Mouse (Mus musculus) skeletal muscle tissue, adult 2 months (tissue): ENCODE measurements around the gene Lgals9.
"Not testable (repeated sequence)": the region's sequence is repeated elsewhere in the genome, so short reads cannot be mapped to it uniquely, and the experiment has no call there.

Source experiments
- DNase-seq: peaks from one replicate; pipeline ENCODE4 v3.0.0-alpha.2; 2012; ENCODE audit warnings: low read depth, low spot score

Lgals9 gene

DNA sequence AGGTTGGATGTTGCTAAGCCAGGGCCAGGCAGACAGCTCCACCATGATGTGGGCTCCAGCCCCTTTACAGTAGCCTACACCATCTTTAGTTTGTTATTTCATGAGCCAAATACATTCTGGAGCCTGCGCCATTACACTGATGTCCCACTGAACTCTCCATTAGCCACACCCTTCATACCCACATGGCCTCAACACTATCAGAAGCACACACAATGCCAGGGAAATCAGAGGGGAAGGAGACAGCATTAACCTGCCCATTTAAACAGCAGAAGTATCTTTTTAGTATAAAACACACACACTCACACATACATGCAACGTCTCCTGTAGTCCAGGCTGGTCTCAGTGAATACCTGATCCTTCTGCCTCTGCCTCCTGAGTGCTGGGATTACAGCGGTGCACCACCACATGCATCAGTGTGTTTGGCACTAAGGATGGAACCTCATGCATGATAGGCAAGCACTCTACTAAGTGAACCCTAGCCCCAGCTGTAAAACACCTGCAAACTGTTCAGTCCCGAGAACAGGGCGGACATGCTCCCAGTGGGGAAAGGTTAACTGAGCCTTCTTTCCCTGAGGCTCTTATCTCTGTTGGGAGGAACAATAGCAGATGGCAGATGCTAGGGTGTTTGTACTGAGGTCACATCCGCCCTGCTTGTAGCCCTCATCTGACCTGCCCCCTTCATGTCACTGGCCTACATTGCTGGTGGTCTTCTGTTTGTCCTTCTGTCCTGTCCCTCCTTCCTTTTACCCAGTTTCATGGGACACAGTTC, 23.4 kb upstream of the Lgals9 start:
- no peak for DNase-seq

DNA sequence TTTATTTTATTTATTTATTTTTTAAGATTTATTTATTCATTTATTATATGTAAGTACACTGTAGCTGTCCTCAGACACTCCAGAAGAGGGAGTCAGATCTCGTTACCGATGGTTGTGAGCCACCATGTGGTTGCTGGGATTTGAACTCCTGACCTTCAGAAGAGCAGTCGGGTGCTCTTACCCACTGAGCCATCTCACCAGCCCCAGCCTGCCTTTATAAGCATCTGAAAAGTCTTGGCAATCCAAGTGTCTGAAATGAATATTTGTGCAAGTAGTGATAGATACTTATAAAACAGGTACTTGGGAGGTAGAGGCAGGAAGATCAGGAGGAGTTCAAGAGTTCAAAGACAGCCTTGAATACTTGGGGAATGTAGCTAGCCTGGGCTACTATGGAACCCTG, 22.6 kb upstream of the Lgals9 start:
- DNase-seq = not testable (repeated sequence)

DNA sequence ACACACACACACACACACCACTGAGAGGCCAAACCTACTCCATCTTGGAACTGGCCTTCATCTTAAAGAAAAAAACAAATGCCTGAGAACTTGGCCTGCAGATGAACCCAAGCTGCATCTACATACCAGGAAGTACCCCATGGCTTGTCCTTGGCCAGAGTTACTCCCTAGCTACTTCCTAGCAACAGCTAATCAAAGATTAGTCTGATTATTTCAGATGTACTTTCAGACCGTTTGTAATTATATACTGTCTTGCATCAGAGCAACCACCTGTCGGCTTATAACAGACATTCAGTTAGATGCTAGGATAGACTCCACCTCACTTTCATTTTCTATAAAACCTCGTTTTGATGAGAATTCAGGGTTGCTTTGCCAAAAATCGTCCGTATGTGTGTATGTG, 21.7 kb upstream of the Lgals9 start:
- no peak for DNase-seq

DNA sequence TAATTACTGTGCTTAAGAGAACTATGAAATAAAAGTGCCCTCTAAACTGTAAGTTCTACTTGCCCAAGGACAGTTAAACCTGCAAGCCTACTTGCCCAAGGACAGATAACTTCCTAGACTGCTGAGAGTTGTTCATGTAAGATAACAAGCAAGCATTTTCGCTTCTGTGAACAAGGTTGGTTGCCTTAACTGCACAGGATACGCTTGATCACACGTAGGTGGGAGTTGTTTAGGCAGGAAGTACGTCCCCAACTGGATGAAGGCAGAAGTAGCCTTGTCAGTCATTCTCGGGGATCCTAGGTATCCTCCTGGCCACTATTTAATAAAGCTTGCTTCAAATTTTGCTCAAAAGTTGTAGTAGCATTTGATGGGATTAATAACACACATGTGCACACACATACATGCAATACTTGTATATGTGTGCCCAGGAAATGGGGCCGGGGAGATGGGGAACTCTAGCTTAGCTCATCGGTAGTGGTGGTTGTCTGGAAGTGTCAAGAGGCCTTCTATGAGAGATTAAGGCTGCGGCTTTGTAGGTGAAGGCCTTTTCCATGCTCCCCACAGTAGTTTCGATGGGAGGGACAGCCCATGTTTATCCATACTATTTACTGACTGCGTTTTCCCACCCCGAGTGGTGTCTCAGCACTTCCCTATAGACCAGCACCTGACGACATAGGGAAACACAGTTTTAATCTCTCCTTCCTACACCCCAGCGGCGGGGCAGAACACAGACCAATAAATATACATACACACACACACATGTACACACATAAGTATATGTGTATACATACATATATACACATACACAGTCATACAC, 21.0 kb upstream of the Lgals9 start:
- DNase-seq = no peak

DNA sequence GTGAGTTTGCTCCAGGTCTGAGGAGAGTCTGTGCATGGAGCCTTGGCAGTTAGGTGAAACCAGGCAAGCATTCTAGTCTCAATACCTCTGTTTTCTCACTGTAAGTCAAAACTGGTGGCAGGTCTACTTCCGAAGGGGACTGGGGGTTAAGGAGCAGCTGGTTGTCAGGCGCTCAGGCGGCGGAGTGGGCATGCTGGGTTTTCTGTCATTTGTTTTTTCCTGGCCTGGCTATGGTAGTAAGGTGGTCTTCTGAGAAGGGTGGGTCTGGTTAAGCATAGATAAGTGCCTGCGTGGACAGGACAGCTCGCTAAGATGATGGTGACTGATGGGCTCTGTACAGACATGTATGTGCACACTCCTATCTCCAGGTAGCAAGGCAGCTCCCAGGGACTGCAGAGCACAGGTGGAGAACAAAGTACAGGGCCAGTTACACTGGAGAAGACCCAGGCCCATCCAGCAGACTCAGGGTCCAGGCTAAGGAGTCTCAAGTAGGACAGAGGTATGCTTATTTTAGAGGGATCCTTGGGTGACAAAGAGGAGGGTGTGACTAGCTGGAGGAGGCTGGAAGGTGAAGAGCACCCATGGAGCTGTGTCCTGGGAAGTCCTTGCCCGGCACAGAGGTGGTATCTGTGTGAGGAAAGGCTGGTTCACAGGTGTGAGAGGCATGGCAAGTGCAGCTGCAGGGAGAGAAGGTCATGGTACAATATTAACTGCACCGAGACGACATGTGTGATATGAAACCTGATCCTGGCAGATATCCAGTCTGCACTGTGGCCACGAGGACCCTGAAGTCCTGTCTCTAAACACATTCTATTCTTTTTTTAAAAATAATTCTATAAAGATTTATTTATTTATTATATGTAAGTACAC, 19.3 kb upstream of the Lgals9 start:
- no peak for DNase-seq

DNA sequence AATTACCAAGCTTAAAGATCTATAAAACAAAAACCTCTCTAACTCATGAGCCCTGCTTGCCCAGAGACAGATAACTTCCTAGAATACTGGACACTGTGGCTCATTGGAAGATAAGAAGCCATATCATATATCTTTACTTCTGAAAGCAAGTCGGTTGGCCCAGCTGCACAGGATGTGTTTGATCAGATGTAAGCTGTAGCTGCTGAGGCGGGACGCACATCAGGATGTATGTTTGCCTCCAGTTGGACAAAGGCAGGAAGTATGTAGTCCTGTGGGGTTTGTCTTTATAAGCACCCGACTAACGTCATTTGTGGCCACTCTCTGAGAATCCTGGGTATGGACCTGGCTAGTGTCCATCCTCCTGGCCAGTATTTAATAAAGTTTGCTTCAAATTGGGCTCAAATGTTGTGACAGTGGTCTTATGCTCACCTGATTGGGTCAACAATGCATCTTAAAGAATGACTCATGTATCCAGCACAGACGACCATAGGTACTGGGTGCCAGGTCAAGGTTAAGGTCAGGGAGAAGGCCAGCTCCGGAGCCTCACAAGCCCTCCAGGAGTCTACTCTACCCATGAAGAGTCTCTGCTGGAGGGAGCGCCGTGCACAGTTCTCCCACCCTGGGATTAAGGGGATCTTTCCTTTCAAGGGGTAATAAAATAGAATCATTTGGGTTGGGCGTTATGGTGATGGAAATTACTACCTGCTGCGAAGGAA, 18.5 kb upstream of the Lgals9 start:
- no peak for DNase-seq

DNA sequence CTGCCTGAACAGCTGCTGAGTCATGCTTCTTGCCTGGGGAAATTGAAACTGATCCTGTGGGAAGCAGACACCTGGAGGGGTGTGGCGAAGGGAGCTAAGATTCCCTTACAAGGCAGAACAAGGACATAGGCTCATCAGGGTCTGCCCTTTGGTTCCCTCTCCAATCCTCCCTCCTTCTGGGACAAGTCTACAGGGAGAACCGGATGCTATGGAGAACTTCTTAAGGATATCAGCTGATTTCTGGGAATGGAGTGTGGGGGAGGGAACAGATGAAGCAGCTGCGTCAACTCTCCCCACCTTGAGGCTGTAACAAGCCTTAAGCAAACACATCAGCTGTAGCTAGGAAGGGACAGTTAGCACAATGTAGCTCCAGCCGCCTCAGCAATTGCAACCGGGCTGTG, 17.8 kb upstream of the Lgals9 start:
- no peak for DNase-seq

DNA sequence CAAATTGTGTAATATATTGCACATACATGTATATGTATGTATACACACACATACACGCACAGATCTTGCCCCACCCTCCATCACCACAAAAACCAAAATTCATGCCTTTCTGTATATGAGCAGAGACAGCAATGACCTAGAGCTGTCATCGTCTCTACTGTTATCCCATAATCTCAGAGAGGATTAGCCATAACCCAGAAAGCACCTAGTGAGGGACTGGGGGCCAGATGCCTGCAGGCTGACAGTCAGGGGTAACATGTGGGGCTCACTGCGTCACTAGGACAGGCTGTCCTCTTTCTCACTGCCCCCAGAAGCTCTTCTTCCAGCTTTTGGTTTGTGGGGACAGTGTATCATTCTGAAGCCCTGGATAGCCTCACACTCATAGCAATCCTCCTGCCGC, 17.1 kb upstream of the Lgals9 start:
- no peak for DNase-seq

DNA sequence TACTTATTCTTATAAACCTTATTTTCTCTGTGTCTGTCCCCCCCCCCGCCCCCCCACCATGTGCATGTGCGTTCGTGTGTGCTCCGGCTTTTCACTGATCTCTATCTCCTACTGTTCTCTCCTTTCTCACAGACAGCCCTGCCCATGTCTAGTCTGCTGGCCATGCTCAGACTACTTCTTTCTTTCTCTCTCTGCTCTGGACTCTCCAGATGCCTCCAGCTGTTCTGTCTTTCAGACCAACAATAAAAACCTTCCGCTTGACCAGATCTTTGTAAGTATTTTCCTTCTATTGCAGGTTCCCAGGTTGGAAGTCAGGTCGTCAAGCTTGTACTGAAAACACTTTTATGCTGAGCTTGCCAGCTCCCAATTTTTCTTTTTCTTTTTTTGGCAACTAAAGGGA, 14.4 kb upstream of the Lgals9 start:
- DNase-seq = no peak

DNA sequence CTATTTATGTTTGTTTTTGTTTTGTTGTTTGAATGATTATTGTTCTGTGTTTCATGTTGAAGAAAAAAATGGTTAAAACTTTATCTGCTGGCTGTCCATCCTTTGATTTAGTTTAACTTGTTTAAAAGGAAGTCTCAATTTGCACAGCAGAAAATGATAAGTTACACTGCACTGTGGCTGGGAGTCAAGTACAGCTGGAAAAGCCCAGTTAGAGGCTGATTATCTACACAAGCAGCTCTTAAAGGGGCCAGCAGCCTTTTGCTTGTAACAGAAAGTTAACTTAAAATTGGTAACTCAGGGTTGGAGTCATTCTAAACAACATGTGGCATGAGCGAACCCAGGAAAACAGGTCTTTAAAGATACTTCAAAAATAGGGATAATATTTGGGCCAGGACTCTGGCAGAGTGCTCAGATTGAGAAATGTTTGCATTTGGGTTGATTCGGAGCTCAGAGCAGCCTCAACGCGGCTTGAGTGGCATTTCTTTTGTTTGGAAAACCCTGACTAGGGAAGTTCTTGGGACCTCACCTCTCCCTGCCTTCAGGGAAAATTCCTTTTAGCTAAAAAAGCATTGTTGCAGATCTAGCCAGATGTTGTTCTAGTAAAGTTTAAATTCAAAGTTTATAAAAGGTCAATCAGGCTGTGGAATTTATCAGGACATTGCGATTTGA, 6.3 kb upstream of the Lgals9 start:
- not testable (repeated sequence) for DNase-seq

DNA sequence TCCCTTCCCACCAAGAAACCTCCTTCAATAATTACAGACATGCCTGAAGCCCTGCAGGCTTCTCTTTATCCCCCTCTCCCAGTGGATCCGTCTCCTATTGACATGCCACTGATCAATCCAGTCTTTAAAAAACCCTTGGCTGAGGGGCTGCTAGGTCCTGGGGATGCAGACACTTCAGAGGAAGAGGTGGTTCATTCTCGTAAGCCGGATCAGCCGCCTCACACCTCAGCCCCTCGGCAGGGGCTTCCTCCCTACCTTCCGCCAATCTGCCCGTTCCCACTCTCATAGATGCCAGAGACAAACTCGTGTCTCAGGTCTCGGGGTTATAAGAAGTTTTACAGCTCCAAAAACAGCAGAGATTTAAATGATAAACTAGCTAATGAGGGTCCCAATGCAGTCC, 5.3 kb upstream of the Lgals9 start:
- DNase-seq = no peak

DNA sequence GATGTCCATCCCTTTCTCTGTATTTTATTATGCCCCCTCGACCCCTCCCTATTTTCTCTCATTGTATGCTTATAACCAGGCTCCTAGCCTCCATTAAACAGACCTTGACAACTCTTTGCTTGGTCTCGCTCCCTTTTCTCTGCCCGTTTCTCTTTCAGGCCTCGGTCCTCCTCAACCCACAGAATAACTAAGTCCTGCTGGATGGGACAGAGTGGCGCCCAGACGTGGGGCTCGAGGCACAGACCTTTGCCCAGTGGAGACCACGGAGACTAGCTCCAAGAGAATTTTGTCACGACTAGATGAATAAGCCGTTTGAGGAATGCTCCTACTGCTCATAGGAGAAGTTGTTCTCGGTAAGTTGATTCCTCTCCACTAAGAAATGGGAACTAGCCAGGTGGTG, 4.5 kb upstream of the Lgals9 start:
- not testable (repeated sequence) for DNase-seq

DNA sequence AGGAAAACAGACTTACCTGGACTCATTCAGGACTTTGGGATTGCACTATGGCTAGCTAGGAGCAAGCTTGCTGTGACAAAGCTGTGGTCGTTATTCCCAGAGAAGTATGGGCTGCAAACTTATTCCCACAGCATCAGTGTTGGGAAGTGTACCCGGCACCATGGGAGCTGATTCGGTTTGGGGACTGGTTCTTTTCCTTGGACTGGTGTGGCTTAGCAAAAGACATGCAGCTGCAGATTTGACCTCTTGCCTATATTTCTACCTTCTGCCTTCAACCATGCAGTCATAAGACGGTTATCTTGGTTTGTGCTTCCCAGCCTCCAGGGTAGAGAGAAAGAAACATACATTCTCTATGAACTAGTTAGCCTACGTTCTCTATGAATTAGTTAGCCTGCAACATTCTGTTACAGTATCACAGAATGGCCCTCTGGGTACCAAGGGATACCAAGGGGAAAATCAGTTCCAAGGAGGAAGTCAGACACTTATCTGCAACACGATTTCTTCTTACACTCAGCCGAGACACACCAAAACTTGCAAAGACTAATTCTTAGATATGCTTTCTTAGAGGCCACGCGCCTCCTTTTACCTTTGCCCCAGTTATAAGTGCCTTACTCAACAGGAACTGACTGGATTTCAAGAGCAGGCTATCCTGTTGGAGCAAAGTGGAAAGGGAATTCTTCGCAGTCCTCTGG, 1.7 kb upstream of the Lgals9 start:
- no peak for DNase-seq

DNA sequence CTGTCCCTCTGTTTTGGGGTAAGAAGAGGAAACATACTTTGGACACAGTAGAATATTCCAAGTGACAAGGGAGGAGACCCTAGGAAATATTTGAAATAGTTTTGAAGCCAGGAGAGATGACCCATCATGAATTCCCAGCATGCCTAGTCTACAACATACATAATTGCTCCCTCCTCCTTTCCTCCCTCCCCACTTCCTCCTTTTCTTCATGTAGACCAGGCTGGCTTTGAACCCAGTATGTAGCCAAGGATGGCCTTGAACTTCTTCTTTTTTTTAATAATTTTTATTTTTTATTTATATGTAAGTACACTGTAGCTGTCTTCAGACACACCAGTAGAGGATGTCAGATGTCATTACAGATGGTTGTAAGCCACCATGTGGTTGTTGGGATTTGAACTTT, 759 bp upstream of the Lgals9 start:
- no peak for DNase-seq

DNA sequence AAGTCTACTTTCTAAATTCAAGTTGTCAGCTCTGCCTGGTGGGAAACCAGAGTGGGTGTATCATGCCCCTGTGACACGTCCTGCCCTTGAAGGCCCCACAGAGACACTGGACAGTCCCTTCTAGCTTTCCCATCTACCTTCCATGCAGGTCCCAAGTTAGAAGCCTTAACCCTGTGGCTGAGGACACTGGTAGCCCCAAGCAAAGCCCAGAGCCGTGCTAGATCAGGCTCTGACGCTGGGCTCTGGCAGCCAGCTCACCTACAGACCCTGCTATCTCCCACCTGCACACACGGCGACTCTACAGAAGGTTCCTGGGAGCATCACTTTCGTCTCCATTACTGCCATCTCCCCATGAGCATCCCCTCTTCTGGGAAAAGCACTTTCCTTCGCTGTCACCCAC, 1.2 kb downstream of the Lgals9 start:
- DNase-seq = no peak

DNA sequence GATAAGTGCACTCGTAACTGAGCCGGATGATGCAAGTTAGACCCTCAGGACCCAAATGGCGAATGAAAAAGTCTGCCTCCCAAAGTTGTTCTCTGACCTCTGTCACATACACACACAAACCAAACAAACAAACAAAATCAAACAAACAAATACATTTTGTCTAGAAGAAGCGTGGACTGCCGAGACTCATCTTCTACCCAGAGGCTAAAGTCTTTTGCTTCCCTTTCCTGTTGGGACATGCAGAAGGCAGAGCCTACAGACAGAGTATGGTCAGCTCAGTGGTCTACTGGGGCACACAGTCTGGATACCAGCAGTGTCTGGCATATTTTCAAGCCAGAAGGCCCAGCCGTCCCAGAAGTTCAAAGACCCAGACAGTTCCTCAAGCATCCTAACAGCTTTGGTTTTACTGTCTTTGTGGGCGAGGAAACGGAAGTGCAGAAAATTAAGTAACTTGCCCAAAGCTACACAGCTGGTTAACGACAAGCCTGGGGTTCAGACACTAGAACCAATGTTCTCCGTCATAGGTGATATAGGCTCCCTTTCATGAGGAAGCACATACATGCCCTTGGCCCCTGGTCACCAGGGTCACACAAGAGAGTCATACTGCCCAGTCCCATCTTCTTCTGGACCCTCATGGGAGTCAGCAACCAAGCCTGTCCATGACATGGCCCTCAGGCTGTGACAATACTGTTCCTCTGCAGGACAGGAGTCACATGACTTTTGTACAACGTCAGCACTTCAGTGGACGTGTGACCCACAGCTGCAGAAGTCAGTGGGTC, 2.0 kb downstream of the Lgals9 start:
- no peak for DNase-seq

DNA sequence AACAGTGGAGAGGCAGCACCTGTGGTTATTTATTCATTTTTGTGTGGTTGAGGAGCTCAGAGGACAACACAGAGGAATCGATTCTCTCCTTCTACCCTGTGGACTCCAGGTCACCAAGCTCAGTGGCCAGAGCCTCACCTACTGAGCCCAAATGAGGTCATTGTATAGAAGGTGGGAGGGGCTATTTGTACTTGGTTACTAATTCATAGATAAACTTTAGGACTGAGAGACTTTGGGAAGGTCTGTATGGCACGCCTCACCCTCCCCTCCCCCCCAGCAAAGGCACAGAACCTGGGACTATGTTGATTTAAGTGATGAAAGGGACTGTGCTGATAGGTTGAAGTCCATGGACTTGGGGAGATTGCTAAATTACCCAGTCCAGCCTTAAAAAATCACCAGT, 2.7 kb downstream of the Lgals9 start:
- no peak for DNase-seq

DNA sequence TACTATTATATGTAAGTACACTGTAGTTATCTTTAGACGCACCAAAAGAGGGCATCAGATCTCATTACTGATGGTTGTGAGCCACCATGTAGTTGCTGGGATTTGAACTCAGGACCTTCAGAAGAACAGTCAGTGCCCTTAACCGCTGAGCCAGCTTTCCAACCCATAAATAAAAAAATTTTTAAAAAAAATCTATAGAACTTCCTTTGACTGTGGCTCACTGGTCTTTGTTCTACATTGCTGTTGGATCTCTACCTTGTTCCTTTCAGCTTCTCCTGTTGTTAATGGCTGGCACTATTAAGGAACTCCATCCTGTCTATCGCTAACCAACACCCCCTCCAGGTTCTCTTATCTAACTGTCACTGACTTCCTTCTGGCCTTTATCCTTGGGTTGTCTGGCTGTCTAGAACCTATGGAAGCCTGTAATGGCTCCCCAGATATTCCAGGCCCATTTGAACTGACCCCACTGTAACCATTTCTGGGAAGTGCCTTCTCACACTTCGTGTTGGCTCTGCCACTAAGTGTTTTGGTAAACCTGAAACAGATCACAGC, 4.6 kb downstream of the Lgals9 start:
- no peak for DNase-seq
